25 mouse cellular contexts compared by ENCODE assay signal in the genomic region with DNA sequence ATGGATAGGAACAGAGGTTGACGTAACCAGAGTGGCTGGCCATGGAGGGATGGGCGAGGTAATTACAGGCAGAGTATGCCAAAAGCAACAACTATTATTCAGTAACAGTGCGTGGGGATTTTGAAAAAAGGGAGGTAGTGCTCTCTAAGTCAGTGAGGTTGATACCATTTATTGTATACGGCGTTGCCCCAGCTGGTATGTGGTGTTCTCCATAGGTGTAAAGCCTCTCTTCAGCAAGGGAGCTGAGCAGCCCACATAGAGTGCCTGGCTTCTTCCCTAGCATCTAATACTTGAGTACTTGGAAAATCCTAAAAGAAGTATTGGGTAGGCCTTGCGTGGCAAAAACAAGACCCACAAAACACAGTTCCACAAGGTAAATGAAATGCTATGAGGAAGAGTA.
"Had no signal": no experiment of that assay in that cellular context is flagged by ENCODE, and none has a peak within 500 bp of the region (broad histone marks: within the 10 kb centered on the region; RNA-seq: fewer than 3 reads in every experiment).

No protein-coding gene starts in this region.

- H3K27ac ChIP-seq: heart, embryonic 10.5 days; hindbrain, embryonic 13.5 days; hindbrain, embryonic 15.5 days; hindbrain, postnatal 0 days; kidney, embryonic 15.5 days; kidney, postnatal 0 days; limb, embryonic 13.5 days; limb, embryonic 15.5 days; liver, embryonic 12.5 days; liver, embryonic 14.5 days had no signal

- H3K27me3 ChIP-seq: heart, embryonic 12.5 days; hindbrain, embryonic 13.5 days; hindbrain, embryonic 15.5 days; kidney, embryonic 15.5 days; limb, embryonic 13.5 days; limb, embryonic 15.5 days; liver, embryonic 12.5 days had no signal

- H3K4me1 ChIP-seq: limb, embryonic 13.5 days; limb, embryonic 15.5 days had no signal

- H3K9me3 ChIP-seq: heart, embryonic 10.5 days; heart, embryonic 12.5 days; hindbrain, embryonic 13.5 days; hindbrain, embryonic 15.5 days; kidney, embryonic 15.5 days; limb, embryonic 13.5 days; limb, embryonic 15.5 days; liver, embryonic 12.5 days had no signal

- ATAC-seq: hindbrain, postnatal 0 days; intestine, embryonic 16.5 days; liver, embryonic 12.5 days had no signal

- DNase-seq: gastrocnemius, postnatal 14 days; gastrocnemius, postnatal 36 days; heart, adult 18-20 months; heart, postnatal 10 days; heart, postnatal 36 days; kidney, adult 11 months; kidney, adult 2 months; kidney, adult 9 months; kidney, postnatal 14 days; kidney, postnatal 36 days; layer of hippocampus, adult 9-11 months; layer of hippocampus, postnatal 36 days; left cerebral cortex, postnatal 4 days had no signal

- H3K36me3 ChIP-seq: heart, embryonic 10.5 days had no signal

- H3K4me2 ChIP-seq: heart, embryonic 12.5 days; hindbrain, embryonic 13.5 days; hindbrain, embryonic 15.5 days; kidney, embryonic 15.5 days; limb, embryonic 13.5 days; limb, embryonic 15.5 days; liver, embryonic 12.5 days had no signal

- H3K4me3 ChIP-seq: heart, embryonic 10.5 days; heart, embryonic 12.5 days; hindbrain, embryonic 13.5 days; hindbrain, embryonic 15.5 days; kidney, embryonic 15.5 days; limb, embryonic 13.5 days; limb, embryonic 15.5 days; liver, embryonic 12.5 days had no signal

- H3K9ac ChIP-seq: heart, embryonic 12.5 days; hindbrain, embryonic 13.5 days; hindbrain, embryonic 15.5 days; kidney, embryonic 15.5 days; limb, embryonic 13.5 days; limb, embryonic 15.5 days; liver, embryonic 12.5 days; liver, embryonic 14.5 days had no signal
